Mouse (Mus musculus) neural tube, embryonic 15.5 days (tissue): ENCODE data around the gene Ak2. TPM values are rescaled to one million over a fixed set of nuclear protein-coding genes. Genes with fewer than 3 reads are reported as not detected.

Experiments used
- ATAC-seq: fragments of 200-750 bp; cut with Nextera tagmentation; 2 replicates; pipeline ENCODE4 v1.8.0; 2017; ENCODE audit warnings: mild to moderate bottlenecking, moderate TSS enrichment, moderate library complexity; ENCODE audit not compliant: low FRiP score
- H3K27ac ChIP-seq: fragments of 300-500 bp; sonication (generic); replicated peaks from 2 replicates; pipeline ENCODE4 v1.5.1; 2015; ENCODE audit warnings: mild to moderate bottlenecking, inconsistent platforms
- H3K27me3 ChIP-seq: fragments of 300-500 bp; sonication (generic); replicated peaks from 2 replicates; pipeline ENCODE4 v1.6.1; 2015; ENCODE audit warnings: inconsistent platforms
- H3K36me3 ChIP-seq: fragments of 300-500 bp; sonication (generic); 2 replicates; pipeline ENCODE4 v1.6.1; 2015; ENCODE audit warnings: inconsistent platforms
- H3K4me1 ChIP-seq: fragments of 300-500 bp; sonication (generic); 2 replicates; pipeline ENCODE4 v1.6.1; 2015; ENCODE audit warnings: inconsistent platforms
- H3K4me2 ChIP-seq: fragments of 300-500 bp; sonication (generic); 2 replicates; pipeline ENCODE4 v1.6.1; 2015; ENCODE audit warnings: inconsistent platforms, mild to moderate bottlenecking, moderate library complexity
- H3K4me3 ChIP-seq: fragments of 300-500 bp; sonication (generic); replicated peaks from 2 replicates; pipeline ENCODE4 v1.5.1; 2015; ENCODE audit warnings: mild to moderate bottlenecking, inconsistent platforms
- H3K9ac ChIP-seq: fragments of 300-500 bp; sonication (generic); replicated peaks from 2 replicates; pipeline ENCODE4 v1.6.1; 2015; ENCODE audit warnings: mild to moderate bottlenecking, inconsistent platforms
- H3K9me3 ChIP-seq: fragments of 300-500 bp; sonication (generic); replicated peaks from 2 replicates; pipeline ENCODE4 v1.6.1; 2016; ENCODE audit warnings: inconsistent platforms
- WGBS: fragments of 180-500 bp; shearing (Covaris S2); methylation state at CpG from one replicate; pipeline ENCODE4 v1.1.7; 2015; ENCODE audit warnings: mixed read lengths; 5-methylcytosine and 5-hydroxymethylcytosine counted together
- polyA plus RNA-seq: library from polyadenylated mRNA; unstranded; fragments of >200 nt; fragmentation: Nextera tagmentation; extraction: Ambion mirVana; gene quantifications from 2 replicates; pipeline ENCODE4 v1.2.1, GENCODE M21; 2015

The Ak2 gene
- polyA plus RNA-seq, 1 experiment from 2014 or later, result 90.2 TPM

DNA sequence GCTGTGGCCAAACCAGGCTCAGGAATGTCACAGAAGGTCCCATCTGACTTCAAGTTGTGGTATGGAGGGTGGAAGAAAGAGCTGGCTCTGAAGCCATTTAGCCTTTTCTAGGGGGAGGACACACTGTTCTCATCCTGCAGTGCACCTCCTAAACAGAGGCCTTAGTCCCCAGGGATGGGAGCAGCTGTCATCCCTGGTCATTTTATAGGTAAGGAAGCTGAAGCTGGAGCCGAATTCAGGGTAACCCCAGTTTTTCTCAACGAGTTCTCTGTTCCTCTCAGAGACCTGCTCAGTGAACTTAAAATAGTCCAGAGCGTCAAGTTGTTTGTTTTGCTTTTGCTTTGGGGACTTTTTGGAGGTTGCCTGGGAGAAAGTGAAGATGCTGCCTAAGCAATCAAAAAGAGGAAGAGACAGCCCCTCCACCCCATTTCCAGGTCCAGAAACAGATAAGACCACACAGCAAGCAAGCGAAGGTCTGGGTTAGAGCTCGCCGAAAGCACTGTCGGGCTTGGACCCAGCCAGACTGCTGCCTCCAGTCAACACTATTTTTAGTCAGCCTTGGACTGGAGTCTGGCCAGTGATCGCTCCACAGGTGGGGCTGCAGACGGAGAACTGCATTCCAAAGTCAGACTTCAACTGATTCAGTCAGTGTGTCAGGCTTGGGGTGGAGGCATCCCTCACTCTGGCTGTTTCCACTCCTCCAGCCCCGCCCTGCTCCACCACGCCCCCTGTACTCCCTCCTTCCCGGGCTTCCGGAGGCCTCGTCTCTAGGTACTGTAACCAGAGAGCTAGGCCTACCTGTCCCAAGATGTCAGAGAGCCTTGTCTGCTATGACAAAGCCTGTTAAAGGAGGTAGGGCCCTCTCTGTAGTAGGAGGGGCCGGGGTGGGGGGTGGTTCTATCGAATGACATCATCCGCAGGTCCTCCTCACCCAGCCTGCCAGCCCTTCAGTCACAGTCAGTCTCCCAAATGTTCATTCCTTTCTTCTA, 41.5 kb downstream of the Ak2 start:
- Histone ChIP-seq H3K27ac (no peak overlapping the region), H3K4me3 (no peak overlapping the region), H3K9ac (no peak overlapping the region), H3K36me3 (no peaks in the 10 kb centered on the region), H3K4me1 (peaks cover 14% of the 10 kb centered on the region), H3K27me3 (no peaks in the 10 kb centered on the region), H3K4me2 (no peak overlapping the region), H3K9me3 (no peaks in the 10 kb centered on the region)
- no peak for ATAC-seq
- WGBS, result 29% methylated on average over 17 of the region's 17 CpGs

- H3K36me3 ChIP-seq, result no peaks in the 10 kb centered on the region
- no peaks in the 10 kb centered on the region for H3K27me3 ChIP-seq
- H3K27ac ChIP-seq, result no peak overlapping the region
- no peak overlapping the region for H3K4me2 ChIP-seq
- ATAC-seq, result no peak
- H3K4me3 ChIP-seq, result no peak overlapping the region
- 97% methylated on average over 3 of the region's 3 CpGs for WGBS
- no peak overlapping the region for H3K9ac ChIP-seq
- H3K9me3 ChIP-seq, result no peaks in the 10 kb centered on the region
- H3K4me1 ChIP-seq, result peaks cover 14% of the 10 kb centered on the region
These were observed 42.5 kb downstream of the Ak2 start for GRCm38 (mm10) chr4:129034224-129034623.

DNA sequence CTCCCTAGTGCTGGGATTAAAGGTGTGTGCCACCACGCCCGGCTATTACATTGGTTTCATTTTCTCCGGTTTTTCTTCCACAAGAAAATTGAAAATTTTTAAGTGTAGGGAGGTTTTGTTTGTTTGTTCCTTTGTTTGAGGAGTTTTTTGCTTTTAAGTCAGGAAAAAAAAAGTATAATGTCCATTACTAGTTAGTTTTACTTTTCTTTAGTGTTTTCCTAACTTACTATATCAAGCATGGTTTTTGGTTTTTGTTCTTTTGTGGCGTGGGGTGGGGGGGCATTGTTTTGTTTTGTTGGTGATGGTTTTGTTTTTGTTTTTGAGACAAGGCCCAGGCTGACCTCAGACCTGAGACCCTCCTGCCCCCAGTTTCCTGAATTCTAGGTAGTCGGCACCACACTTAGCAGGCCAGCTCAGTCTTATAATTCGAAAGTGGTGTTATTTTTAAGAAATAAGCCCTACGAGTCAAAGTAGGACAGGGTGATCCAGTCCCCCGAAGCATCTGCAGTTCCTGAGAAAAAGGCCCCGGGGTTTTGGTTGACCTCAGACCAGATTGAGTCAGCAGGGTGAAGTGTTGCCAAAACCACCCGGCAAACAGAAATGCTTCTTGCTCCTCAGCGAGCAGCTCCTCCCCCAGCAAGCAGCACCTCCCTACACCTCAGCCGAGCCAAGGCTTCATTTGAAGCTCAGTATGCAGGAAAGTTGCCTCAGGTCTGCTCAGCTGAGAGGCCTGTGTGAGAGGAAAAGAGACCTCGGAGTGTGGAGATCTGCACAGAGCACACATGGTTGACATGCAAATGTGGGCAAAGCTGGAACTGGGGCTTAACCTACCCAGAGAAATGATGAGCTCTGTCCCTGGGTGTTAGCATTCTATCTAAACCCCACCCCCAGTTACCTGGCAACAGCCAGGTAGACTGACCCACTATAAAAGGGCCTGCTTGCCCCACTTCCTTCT, 43.2 kb downstream of the Ak2 start:
- H3K4me2 ChIP-seq, result no peak overlapping the region
- H3K27me3 ChIP-seq, result no peaks in the 10 kb centered on the region
- ATAC-seq, result no peak
- no peak overlapping the region for H3K27ac ChIP-seq
- no peak overlapping the region for H3K4me3 ChIP-seq
- H3K36me3 ChIP-seq, result no peaks in the 10 kb centered on the region
- H3K9me3 ChIP-seq, result no peaks in the 10 kb centered on the region
- 58% methylated on average over 13 of the region's 13 CpGs for WGBS
- peaks cover 14% of the 10 kb centered on the region for H3K4me1 ChIP-seq
- H3K9ac ChIP-seq, result no peak overlapping the region

GRCm38 (mm10) chr4:129035851-129036445, 44.2 kb downstream of the Ak2 start:
- H3K4me3 ChIP-seq, result no peak overlapping the region
- H3K4me1 ChIP-seq, result peaks cover 14% of the 10 kb centered on the region
- H3K27ac ChIP-seq, result no peak overlapping the region
- WGBS, result 60% methylated on average over 7 of the region's 7 CpGs
- H3K4me2 ChIP-seq, result no peak overlapping the region
- H3K36me3 ChIP-seq, result no peaks in the 10 kb centered on the region
- no peaks in the 10 kb centered on the region for H3K27me3 ChIP-seq
- ATAC-seq, result no peak
- no peak overlapping the region for H3K9ac ChIP-seq
- H3K9me3 ChIP-seq, result no peaks in the 10 kb centered on the region

DNA sequence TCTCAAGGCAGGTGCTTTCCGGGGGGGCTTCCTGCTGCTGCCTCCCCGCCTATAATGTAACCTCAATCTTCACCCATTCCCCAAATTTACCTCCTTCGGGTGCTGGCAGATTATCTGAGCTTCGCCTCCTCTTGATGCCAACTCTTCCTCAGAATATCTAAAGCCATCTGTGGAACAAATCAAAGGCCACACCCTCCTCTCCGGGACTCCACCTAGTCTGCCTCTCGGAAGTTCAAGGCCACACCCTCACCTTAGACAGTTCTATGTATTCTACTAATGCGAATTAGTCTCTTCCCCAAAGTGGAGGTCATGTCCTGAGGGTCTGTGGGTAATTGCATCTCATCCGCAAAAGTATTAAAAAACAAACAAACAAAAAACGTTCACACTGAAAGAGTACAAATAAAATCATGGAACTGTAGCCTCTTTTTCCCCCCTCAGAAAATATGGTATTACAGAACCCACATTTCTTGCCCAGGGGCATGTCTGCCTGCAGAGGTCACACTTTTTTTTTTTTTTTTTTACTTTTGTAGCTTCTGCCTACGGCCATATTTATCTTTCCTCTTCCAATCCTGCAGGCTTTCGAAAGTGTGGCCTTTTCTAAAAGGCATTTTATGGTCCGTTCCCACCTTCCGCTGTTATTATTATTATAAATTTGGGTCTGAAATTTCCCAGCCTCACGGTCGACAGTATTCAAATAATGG, 56.1 kb downstream of the Ak2 start:
- H3K9ac ChIP-seq, result peak overlapping the region; percentile 61
- ATAC-seq, result no peak
- 13% methylated on average over 15 of the region's 15 CpGs for WGBS

GRCm38 (mm10) chr4:129048501-129049305, 56.9 kb downstream of the Ak2 start:
- H3K4me3 ChIP-seq, result peak overlapping the region; percentile 48
- under 1% methylated on average over 50 of the region's 52 CpGs for WGBS
- H3K27ac ChIP-seq, result peak overlapping the region; percentile 99
- H3K9ac ChIP-seq, result peak overlapping the region; percentile 61
- peak overlapping the region; percentile 85 for H3K4me2 ChIP-seq
- H3K9me3 ChIP-seq, result no peaks in the 10 kb centered on the region
- no peaks in the 10 kb centered on the region for H3K36me3 ChIP-seq
- H3K4me1 ChIP-seq, result peaks cover 22% of the 10 kb centered on the region
- H3K27me3 ChIP-seq, result no peaks in the 10 kb centered on the region; the same call in 1 of the 2 replicates
- ATAC-seq, result peak; percentile 94

More for the DNA sequence above, 56.1 kb downstream of the Ak2 start:
- peak overlapping the region; percentile 99 for H3K27ac ChIP-seq
- no peaks in the 10 kb centered on the region; the same call in 1 of the 2 replicates for H3K27me3 ChIP-seq
- H3K9me3 ChIP-seq, result no peaks in the 10 kb centered on the region
- no peaks in the 10 kb centered on the region for H3K36me3 ChIP-seq
- peaks cover 22% of the 10 kb centered on the region for H3K4me1 ChIP-seq
- peak overlapping the region; percentile 85 for H3K4me2 ChIP-seq
- H3K4me3 ChIP-seq, result peak overlapping the region; percentile 48

DNA sequence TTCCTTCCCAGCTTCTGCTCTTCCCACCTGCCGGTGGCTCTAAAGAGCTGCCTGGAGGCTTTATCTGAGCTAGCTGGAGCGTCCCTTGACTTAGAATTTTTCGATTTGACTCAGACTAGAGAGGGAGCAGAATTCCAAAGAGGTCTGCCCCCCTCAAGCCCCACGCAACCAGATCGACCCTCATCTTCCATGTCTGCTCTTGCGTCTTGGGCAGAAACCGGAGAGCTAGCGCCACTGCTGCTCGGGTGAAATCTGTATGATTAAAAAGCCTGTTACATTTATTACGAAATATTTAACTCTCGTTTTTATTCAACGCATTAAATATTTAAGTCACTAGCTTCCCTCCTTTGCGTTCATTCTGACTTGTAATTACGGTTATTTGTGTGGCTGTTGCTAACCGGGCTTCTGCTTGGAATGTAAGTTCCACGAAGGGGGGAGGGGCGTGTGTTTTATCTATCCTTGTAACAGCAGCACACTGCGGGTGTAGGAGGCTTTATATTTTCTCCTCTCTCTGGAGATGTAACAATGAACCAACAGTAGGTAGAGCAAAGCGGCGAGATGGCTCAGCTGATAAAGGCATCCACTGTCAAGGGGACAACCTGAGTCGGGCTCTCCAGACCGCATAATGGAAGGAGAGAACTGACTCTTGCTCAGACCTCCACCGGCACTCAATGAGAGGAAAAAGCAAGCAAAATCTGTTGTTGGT, 57.7 kb downstream of the Ak2 start:
- Histone ChIP-seq H3K9ac (peak overlapping the region; percentile 61), H3K27ac (peak overlapping the region; percentile 99), H3K27me3 (no peaks in the 10 kb centered on the region; the same call in 1 of the 2 replicates), H3K9me3 (no peaks in the 10 kb centered on the region), H3K36me3 (no peaks in the 10 kb centered on the region), H3K4me1 (peaks cover 22% of the 10 kb centered on the region), H3K4me2 (peak overlapping the region; percentile 85), H3K4me3 (peak overlapping the region; percentile 48)
- ATAC-seq, result peak; percentile 64
- WGBS, result 2% methylated on average over 23 of the region's 23 CpGs

GRCm38 (mm10) chr4:129050365-129050764, 58.6 kb downstream of the Ak2 start:
- H3K4me1 ChIP-seq, result peaks cover 22% of the 10 kb centered on the region
- no peaks in the 10 kb centered on the region; the same call in 1 of the 2 replicates for H3K27me3 ChIP-seq
- H3K9ac ChIP-seq, result no peak overlapping the region
- ATAC-seq, result no peak
- peak overlapping the region; percentile 99 for H3K27ac ChIP-seq
- H3K4me3 ChIP-seq, result no peak overlapping the region
- no peaks in the 10 kb centered on the region for H3K36me3 ChIP-seq
- WGBS, result 57% methylated on average over 4 of the region's 4 CpGs
- no peaks in the 10 kb centered on the region for H3K9me3 ChIP-seq
- peak overlapping the region; percentile 85; the same call in 1 of the 2 replicates for H3K4me2 ChIP-seq

GRCm38 (mm10) chr4:129050901-129051417, 59.2 kb downstream of the Ak2 start:
- Histone ChIP-seq H3K9ac (no peak overlapping the region), H3K4me3 (no peak overlapping the region), H3K27me3 (no peaks in the 10 kb centered on the region; the same call in 1 of the 2 replicates), H3K4me2 (no peak overlapping the region), H3K9me3 (no peaks in the 10 kb centered on the region), H3K4me1 (peaks cover 22% of the 10 kb centered on the region), H3K36me3 (no peaks in the 10 kb centered on the region), H3K27ac (peak overlapping the region; percentile 99)
- WGBS, result 79% methylated on average over 6 of the region's 6 CpGs
- no peak for ATAC-seq
